Comparison of ENCODE assay signal across 9 mouse cellular contexts in genomic region chr13:34857526-34857925, GRCm38 (mm10). TPM values are rescaled to one million over a fixed set of nuclear protein-coding genes. Genes with fewer than 3 reads are reported as not detected.
A peak's percentile ranks its signal among the peaks of the same experiment; 100 is the strongest.
DNase-seq lines count a peak whose midpoint lies in the region; ATAC-seq and TF ChIP-seq lines count a peak whose summit lies in the region.
"Had no signal": no experiment of that assay in that cellular context is flagged by ENCODE, and none has a peak within 500 bp of the region (broad histone marks: within the 10 kb centered on the region; RNA-seq: fewer than 3 reads in every experiment).

No protein-coding gene starts in this region.

- no peak overlapping the region for H3K4me3 ChIP-seq in midbrain, embryonic 10.5 days
- no peak overlapping the region for H3K4me3 ChIP-seq in midbrain, embryonic 11.5 days (ENCODE audit: low read depth, low read length)
- no peak overlapping the region for H3K4me3 ChIP-seq in bone marrow, adult 2 months (replicated peaks; ENCODE audit: control insufficient read depth, low read depth, low read length)
- H3K4me3 ChIP-seq: liver, embryonic 13.5 days had no signal

- no peak overlapping the region for H3K4me2 ChIP-seq in midbrain, embryonic 11.5 days
- H3K4me2 ChIP-seq: liver, embryonic 13.5 days had no signal

- no peak for TF ChIP-seq POLR2A in bone marrow, adult 2 months (IDR thresholded peaks at IDR 0.05; ENCODE audit: borderline replicate concordance, control insufficient read depth, low read depth, low read length)

- no peak for ATAC-seq in midbrain, embryonic 11.5 days (ENCODE audit: low FRiP score)

- no peak overlapping the region for H3K9ac ChIP-seq in midbrain, embryonic 11.5 days (ENCODE audit: low read length)
- H3K9ac ChIP-seq: liver, embryonic 13.5 days had no signal

- TF ChIP-seq CTCF in bone marrow, adult 2 months (IDR thresholded peaks at IDR 0.05; ENCODE audit: control insufficient read depth, insufficient read depth, low read length): 0 out of 2 replicates have a peak, but pooled peaks have one; percentile 11

- H3K27ac ChIP-seq in midbrain, embryonic 10.5 days (replicated peaks): 0 out of 2 replicates have a peak overlapping the region, but pooled peaks have one; percentile 6
- no peak overlapping the region for H3K27ac ChIP-seq in midbrain, embryonic 11.5 days (ENCODE audit: low read depth, low read length)
- no peak overlapping the region for H3K27ac ChIP-seq in bone marrow, adult 2 months (ENCODE audit: control insufficient read depth, insufficient read depth, low read depth, low read length, poor library complexity)
- H3K27ac ChIP-seq: liver, embryonic 13.5 days had no signal

- H3K27me3 ChIP-seq in midbrain, embryonic 10.5 days (ENCODE audit: low read depth, poor library complexity, severe bottlenecking): no peaks in the 10 kb centered on the region
- no peaks in the 10 kb centered on the region for H3K27me3 ChIP-seq in midbrain, embryonic 11.5 days (ENCODE audit: control insufficient read depth, insufficient read depth, low read length)
- H3K27me3 ChIP-seq: liver, embryonic 13.5 days had no signal

- H3K4me1 ChIP-seq in midbrain, embryonic 10.5 days: no peaks in the 10 kb centered on the region
- no peaks in the 10 kb centered on the region for H3K4me1 ChIP-seq in midbrain, embryonic 11.5 days (ENCODE audit: control insufficient read depth, insufficient read depth, low read length)
- no peaks in the 10 kb centered on the region; the same call in 1 of the 2 replicates for H3K4me1 ChIP-seq in bone marrow, adult 2 months (ENCODE audit: control insufficient read depth, insufficient read depth, low read length)

- H3K36me3 ChIP-seq in midbrain, embryonic 10.5 days: no peaks in the 10 kb centered on the region
- no peaks in the 10 kb centered on the region for H3K36me3 ChIP-seq in midbrain, embryonic 11.5 days (ENCODE audit: control insufficient read depth, insufficient read depth, low read length)

- 42% methylated on average over 2 of the region's 2 CpGs for WGBS in midbrain, embryonic 10.5 days
- WGBS in midbrain, embryonic 11.5 days: 31% methylated on average over 2 of the region's 2 CpGs
- WGBS in bone marrow, adult 2 months: 31% methylated on average over 2 of the region's 2 CpGs

- peaks cover 26% of the 10 kb centered on the region for H3K9me3 ChIP-seq in midbrain, embryonic 10.5 days (replicated peaks)
- H3K9me3 ChIP-seq in midbrain, embryonic 11.5 days (ENCODE audit: control insufficient read depth, low read length): peaks cover 16% of the 10 kb centered on the region; the same call in 1 of the 2 replicates

- DNase-seq in cerebellum, adult 18-20 months: peak; percentile 30 to 39
- DNase-seq in cerebellum, adult 9-11 months: no peak
- DNase-seq in midbrain, embryonic 10.5 days (ENCODE audit: low spot score): peak; percentile 26
- DNase-seq in midbrain, embryonic 11.5 days (ENCODE audit: low spot score, missing footprints): no peak
- DNase-seq in kidney, postnatal 14 days: peak; percentile 44
- no peak for DNase-seq in right cerebral cortex, postnatal 36 days (ENCODE audit: low spot score in 2 of 2)
- DNase-seq in Muller cell, postnatal 12 days (ENCODE audit: inconsistent ontology term): no peak
- DNase-seq: liver, embryonic 13.5 days had no signal

RNA-seq across cellular contexts. Expression of gene Prpf4b, which starts 17.6 kb away (rescaled TPM):
- polyA plus RNA-seq in midbrain, embryonic 10.5 days (2016; fragmentation: Nextera tagmentation; extraction: Ambion mirVana): 77.1 and 77.2 TPM in 2 replicates
- 111 and 119 TPM in 2 replicates for polyA plus RNA-seq in midbrain, embryonic 11.5 days (2014; fragmentation: Nextera tagmentation; extraction: Ambion mirVana)
- polyA plus RNA-seq in bone marrow, adult 2 months (2011; ENCODE audit: insufficient read depth, insufficient read length, low replicate concordance, missing spikeins): 112 and 207 TPM in 2 replicates

Comparison
In these comparisons a context has a peak if more than half of its experiments do, and no peak if none do; other contexts are left out.
1. DNase-seq: peak in cerebellum, adult 18-20 months (2 of 2), midbrain, embryonic 10.5 days (single experiment) and kidney, postnatal 14 days (single experiment); none in cerebellum, adult 9-11 months (single experiment), midbrain, embryonic 11.5 days (single experiment), right cerebral cortex, postnatal 36 days (0 of 2) and Muller cell, postnatal 12 days (single experiment).